Mouse (Mus musculus) 3T3-L1 (cell line): ENCODE measurements around the gene Atf7.

Experiments
- DNase-seq: peaks from one replicate; pipeline ENCODE4 v3.0.0-alpha.2; 2015; ENCODE audit warnings: low read depth, low spot score

Gene Atf7

GRCm38 (mm10) chr15:102498322-102498721 lies 126.9 kb downstream of the Atf7 start:
- no peak for DNase-seq

- DNase-seq = no peak
These were observed 137.6 kb downstream of the Atf7 start for GRCm38 (mm10) chr15:102487664-102488063.

GRCm38 (mm10) chr15:102485853-102486252 lies 139.4 kb downstream of the Atf7 start:
- no peak for DNase-seq

- DNase-seq = no peak
These were observed 142.1 kb downstream of the Atf7 start for GRCm38 (mm10) chr15:102483136-102483535.
